Mouse (Mus musculus): ENCODE data around the gene Hdgf. TPM values are rescaled to one million over a fixed set of nuclear protein-coding genes. Genes with fewer than 3 reads are reported as not detected.
A peak's percentile ranks its signal among the peaks of the same experiment; 100 is the strongest.

The Hdgf gene
- polyA plus RNA-seq, 1 experiment from 2014 or later, result 154 TPM

DNA sequence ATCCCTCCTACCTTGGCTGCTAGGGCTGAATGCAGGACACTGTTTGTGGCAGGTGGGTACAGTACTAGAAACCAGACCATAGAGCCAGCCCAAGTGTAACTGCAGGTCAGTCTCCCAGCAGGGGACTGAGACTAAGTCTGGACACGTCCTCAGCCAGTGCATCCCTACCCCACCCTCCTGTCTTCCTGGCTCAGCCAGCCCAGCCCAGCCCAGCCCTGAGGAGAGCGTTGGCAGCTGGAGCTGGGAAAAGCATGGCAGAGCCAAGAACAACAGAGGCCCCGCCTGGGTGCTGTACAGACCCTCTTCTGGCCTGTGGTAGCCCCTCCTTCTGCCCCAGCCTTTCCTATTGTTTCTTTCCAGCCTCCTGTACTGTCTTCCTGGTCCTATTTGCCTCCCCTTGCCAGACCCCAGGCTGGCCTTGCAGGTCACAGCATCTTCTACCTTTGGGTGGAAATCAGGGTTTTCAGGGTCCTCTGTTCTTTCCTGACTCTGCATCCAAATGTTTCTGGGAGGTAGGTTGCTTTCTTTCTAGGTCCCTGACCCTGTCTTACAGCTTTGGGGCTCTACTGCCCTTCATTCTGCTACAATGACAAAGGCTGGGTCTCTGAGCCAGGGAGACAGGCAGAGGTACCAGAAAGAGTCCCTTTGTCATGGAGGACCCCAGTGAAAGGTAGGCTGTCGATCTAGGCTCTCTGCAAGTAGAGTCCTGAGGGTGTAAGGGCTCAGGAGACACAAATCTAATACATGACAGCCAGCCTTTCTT is 38.9 kb downstream of the Hdgf start:
- Histone ChIP-seq H3K4me2 (ENCODE audit: low read length) (no peak overlapping the region), H3K9me3 (ENCODE audit: control insufficient read depth, low read length) (no peaks in the 10 kb centered on the region), H3K4me3 (ENCODE audit: control insufficient read depth in 1 of 2, insufficient read depth in 1 of 2, low read depth in 1 of 2, low read length in 2 of 2) (no peak overlapping the region), H3K4me1 (ENCODE audit: control insufficient read depth in 2 of 2, insufficient read depth in 2 of 2, low read length in 2 of 2) (peaks cover 18 to 23% of the 10 kb centered on the region in 2 experiments), H3K9ac (ENCODE audit: low read length) (no peak overlapping the region), H3K36me3 (ENCODE audit: control insufficient read depth, insufficient read depth, low read length) (peaks cover 34% of the 10 kb centered on the region), H3K27me3 (ENCODE audit: control insufficient read depth, insufficient read depth, low read length) (peaks cover 38% of the 10 kb centered on the region), H3K27ac (replicated peaks in 1 of 2; ENCODE audit: control insufficient read depth in 1 of 2, insufficient read depth in 1 of 2, low read depth in 2 of 2, low read length in 2 of 2) (peak overlapping the region in 1 of 2 experiments; percentile 7; a peak in 1 of 4 replicates)
- 20% methylated on average over 4 of the region's 4 CpGs for WGBS
- ATAC-seq (ENCODE audit: insufficient number of reproducible peaks, insufficient read depth, low FRiP score, low read depth), result peak; percentile 70

DNA sequence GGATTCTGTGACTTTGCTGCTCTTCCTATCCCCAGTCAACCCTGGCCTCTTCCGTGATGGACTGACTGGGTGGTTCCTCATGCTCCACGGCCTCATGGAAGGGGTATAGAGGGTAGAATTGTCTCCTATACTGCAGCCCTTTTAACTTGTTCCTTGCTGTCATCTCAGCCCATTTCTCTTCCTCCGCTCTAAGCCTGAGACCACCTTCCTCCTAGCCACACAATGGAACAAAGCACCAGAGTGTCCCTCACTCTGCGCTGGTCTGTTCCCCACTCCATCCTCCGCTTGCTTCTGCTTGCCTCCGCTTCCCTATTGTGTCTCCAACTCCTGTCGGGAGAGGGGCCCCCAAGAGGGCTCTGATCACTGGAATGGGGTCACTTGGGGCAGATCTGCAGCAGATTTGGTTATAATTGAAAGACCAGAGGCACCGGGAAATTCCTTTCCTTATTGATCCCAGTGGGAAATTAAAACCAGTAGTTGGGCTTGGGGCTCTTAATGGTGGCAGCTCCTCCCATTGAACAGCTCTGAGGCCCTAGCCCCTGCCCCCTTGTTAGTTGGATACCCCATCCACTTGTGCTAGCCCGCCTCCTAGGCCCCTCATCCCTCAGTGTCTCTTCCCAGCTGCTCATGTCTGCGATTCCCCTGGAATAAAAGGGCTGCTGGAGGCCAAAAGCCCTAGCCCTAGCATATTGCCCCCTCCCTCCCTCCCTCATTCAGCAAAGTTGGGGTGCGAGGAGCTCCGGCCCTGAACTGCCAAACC is 39.8 kb downstream of the Hdgf start:
- no peak overlapping the region for H3K4me3 ChIP-seq (ENCODE audit: control insufficient read depth in 1 of 2, insufficient read depth in 1 of 2, low read depth in 1 of 2, low read length in 2 of 2)
- H3K27ac ChIP-seq (replicated peaks in 1 of 2; ENCODE audit: control insufficient read depth in 1 of 2, insufficient read depth in 1 of 2, low read depth in 2 of 2, low read length in 2 of 2), result no peak overlapping the region
- peaks cover 18 to 23% of the 10 kb centered on the region in 2 experiments for H3K4me1 ChIP-seq (ENCODE audit: control insufficient read depth in 2 of 2, insufficient read depth in 2 of 2, low read length in 2 of 2)
- WGBS, result 41% methylated on average over 12 of the region's 12 CpGs
- H3K36me3 ChIP-seq (ENCODE audit: control insufficient read depth, insufficient read depth, low read length), result peaks cover 25% of the 10 kb centered on the region
- H3K9ac ChIP-seq (ENCODE audit: low read length), result no peak overlapping the region
- H3K9me3 ChIP-seq (ENCODE audit: control insufficient read depth, low read length), result no peaks in the 10 kb centered on the region
- peaks cover 47% of the 10 kb centered on the region for H3K27me3 ChIP-seq (ENCODE audit: control insufficient read depth, insufficient read depth, low read length)
- no peak overlapping the region for H3K4me2 ChIP-seq (ENCODE audit: low read length)
- ATAC-seq (ENCODE audit: insufficient number of reproducible peaks, insufficient read depth, low FRiP score, low read depth), result no peak

DNA sequence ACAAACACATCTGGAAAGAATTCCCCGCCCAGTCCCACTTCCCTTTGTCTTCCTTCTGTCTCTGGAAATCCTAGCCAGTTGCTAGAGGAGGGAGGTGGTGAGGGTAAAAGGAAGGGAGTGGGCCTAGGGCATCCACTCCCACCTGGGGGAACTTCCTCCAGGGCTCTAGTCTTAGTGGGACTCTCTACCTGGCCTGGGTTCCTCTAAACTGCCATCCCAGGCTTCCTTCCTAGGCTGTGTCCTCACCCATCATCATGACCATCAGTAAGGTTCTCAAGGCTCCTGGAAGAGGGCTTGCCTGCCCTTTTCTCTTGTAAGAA is 40.4 kb downstream of the Hdgf start:
- H3K36me3 ChIP-seq (ENCODE audit: control insufficient read depth, insufficient read depth, low read length), result peaks cover 20% of the 10 kb centered on the region
- no peak overlapping the region for H3K4me3 ChIP-seq (ENCODE audit: control insufficient read depth in 1 of 2, insufficient read depth in 1 of 2, low read depth in 1 of 2, low read length in 2 of 2)
- no peak for ATAC-seq (ENCODE audit: insufficient number of reproducible peaks, insufficient read depth, low FRiP score, low read depth)
- peaks cover 18 to 23% of the 10 kb centered on the region in 2 experiments for H3K4me1 ChIP-seq (ENCODE audit: control insufficient read depth in 2 of 2, insufficient read depth in 2 of 2, low read length in 2 of 2)
- 50% methylated on average over 1 of the region's 1 CpGs for WGBS
- H3K27me3 ChIP-seq (ENCODE audit: control insufficient read depth, insufficient read depth, low read length), result peaks cover 52% of the 10 kb centered on the region
- no peaks in the 10 kb centered on the region for H3K9me3 ChIP-seq (ENCODE audit: control insufficient read depth, low read length)
- H3K9ac ChIP-seq (ENCODE audit: low read length), result no peak overlapping the region
- no peak overlapping the region for H3K4me2 ChIP-seq (ENCODE audit: low read length)
- H3K27ac ChIP-seq (replicated peaks in 1 of 2; ENCODE audit: control insufficient read depth in 1 of 2, insufficient read depth in 1 of 2, low read depth in 2 of 2, low read length in 2 of 2), result no peak overlapping the region

DNA sequence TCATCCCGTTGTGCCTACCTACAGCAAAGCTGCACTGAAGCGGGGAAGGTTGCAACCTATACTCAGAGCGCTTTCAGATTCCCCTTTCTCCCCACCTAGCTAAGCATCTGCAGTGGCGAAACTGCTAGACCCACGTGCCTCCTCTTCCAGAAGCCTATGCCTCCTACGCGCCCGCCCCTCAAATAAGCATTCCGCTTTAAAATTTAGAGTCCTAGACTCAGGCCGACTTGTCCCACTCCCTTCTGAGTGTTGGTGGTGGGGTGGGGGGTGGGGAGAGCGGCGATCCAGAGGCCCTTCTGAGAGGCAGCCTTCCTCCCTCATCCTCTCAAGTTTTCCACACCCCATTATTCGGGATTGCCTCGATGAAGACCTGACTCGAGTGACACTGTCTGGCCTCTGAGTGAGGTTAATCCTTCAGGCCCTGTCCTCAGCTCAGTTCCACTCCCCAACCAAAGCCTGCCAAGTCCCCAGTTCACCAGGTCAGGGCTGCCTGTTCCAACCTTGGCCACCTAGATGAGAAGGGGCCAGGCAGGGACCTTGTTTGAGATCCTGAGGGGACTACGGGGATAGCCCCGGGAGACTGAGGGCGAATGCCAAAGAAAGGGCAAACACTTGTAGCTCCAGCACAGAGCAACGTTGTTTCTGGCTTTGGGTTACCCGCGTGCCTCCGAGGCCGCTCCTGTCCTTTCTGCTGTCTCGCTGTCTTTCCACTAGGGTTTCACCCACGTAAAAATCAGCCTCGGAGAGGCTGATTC is 41.1 kb downstream of the Hdgf start:
- Histone ChIP-seq H3K4me3 (ENCODE audit: control insufficient read depth in 1 of 2, insufficient read depth in 1 of 2, low read depth in 1 of 2, low read length in 2 of 2) (peak overlapping the region in 1 of 2 experiments; percentile 33; a peak in 2 of 4 replicates), H3K4me2 (ENCODE audit: low read length) (peak overlapping the region; percentile 63), H3K4me1 (ENCODE audit: control insufficient read depth in 2 of 2, insufficient read depth in 2 of 2, low read length in 2 of 2) (peaks cover 20 to 23% of the 10 kb centered on the region in 2 experiments), H3K27ac (replicated peaks in 1 of 2; ENCODE audit: control insufficient read depth in 1 of 2, insufficient read depth in 1 of 2, low read depth in 2 of 2, low read length in 2 of 2) (no peak overlapping the region), H3K36me3 (ENCODE audit: control insufficient read depth, insufficient read depth, low read length) (peaks cover 12% of the 10 kb centered on the region), H3K9me3 (ENCODE audit: control insufficient read depth, low read length) (no peaks in the 10 kb centered on the region), H3K9ac (ENCODE audit: low read length) (0 out of 2 replicates have a peak overlapping the region, but pooled peaks have one; percentile 18), H3K27me3 (ENCODE audit: control insufficient read depth, insufficient read depth, low read length) (peaks cover 58% of the 10 kb centered on the region)
- no peak for ATAC-seq (ENCODE audit: insufficient number of reproducible peaks, insufficient read depth, low FRiP score, low read depth)
- WGBS, result 5% methylated on average over 26 of the region's 26 CpGs

DNA sequence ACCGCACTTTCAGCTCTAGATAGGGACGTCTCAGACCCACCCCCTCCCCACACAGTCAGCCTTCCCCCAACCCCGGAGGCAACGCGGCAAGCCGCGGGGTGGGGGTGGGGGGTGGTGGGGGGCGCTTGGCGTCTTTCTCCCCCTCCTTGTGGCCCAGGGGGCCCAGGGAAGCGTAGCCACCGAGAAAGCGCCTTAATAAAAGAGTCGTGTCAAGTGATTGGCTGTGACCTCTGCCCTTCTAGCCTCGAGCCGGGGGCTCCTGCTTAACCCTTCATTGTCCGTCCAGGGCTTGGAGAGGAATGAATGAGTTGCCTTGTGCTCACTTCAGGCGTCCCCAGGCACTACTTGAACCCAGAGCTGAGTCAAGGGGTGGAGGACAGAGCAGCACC is 41.7 kb downstream of the Hdgf start:
- H3K9ac ChIP-seq (ENCODE audit: low read length), result 0 out of 2 replicates have a peak overlapping the region, but pooled peaks have one; percentile 18
- H3K9me3 ChIP-seq (ENCODE audit: control insufficient read depth, low read length), result no peaks in the 10 kb centered on the region
- H3K4me3 ChIP-seq (ENCODE audit: control insufficient read depth in 1 of 2, insufficient read depth in 1 of 2, low read depth in 1 of 2, low read length in 2 of 2), result peak overlapping the region; percentile 9 to 33; a peak in 3 of 4 replicates
- peaks cover 61% of the 10 kb centered on the region for H3K27me3 ChIP-seq (ENCODE audit: control insufficient read depth, insufficient read depth, low read length)
- peaks cover 7% of the 10 kb centered on the region for H3K36me3 ChIP-seq (ENCODE audit: control insufficient read depth, insufficient read depth, low read length)
- no peak overlapping the region for H3K27ac ChIP-seq (replicated peaks in 1 of 2; ENCODE audit: control insufficient read depth in 1 of 2, insufficient read depth in 1 of 2, low read depth in 2 of 2, low read length in 2 of 2)
- 3% methylated on average over 15 of the region's 17 CpGs for WGBS
- no peak for ATAC-seq (ENCODE audit: insufficient number of reproducible peaks, insufficient read depth, low FRiP score, low read depth)
- peaks cover 22 to 23% of the 10 kb centered on the region in 2 experiments for H3K4me1 ChIP-seq (ENCODE audit: control insufficient read depth in 2 of 2, insufficient read depth in 2 of 2, low read length in 2 of 2)
- peak overlapping the region; percentile 63 for H3K4me2 ChIP-seq (ENCODE audit: low read length)

DNA sequence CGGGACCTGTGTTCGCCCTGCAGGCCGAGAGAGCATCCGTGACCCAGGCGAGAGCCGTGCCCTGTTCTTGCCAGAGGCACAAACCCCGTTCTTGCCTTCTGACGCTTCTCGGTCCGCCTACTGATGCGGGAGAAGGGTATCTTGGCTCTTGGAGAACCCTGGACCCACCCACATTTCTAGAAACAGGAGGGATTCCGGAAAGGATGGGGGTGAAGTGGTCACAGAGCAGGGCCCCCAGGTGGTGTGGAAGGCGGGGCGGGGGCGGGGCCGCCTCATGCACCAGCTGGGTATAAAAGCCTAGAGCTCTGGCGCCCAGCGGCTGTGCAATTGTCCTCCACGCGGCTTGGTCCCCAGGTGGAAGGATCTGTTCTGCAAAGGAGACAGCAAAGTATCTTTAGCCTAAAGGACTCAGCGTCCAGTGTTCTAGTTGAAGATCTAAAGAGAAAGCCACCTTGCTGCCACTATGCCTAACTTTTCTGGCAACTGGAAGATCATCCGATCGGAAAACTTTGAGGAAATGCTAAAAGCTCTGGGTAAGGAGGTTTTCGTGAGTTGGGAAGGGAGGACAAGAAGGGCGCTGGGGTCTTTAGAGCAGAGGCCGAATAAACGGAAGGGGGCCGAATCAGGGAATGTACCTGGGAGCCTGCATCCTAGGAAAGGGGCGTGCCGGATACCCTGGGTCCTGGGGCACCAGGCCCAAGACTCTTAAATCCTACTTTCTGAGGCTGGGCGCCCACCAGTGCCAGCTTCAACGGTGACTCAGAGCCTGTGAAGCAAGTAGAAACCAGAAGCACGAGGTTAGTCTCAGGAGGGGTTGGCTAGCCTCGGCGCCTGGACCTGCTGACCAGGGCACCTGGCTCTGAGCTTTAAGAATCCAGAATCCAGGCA is 42.5 kb downstream of the Hdgf start, which contains the start of gene Crabp2:
Crabp2 (plus strand) TSS at position 289 of the 888 bp plus-strand sequence.
- peak within 1 kb of the TSS; percentile 18; the same call in 1 of the 2 replicates for H3K9ac ChIP-seq (ENCODE audit: low read length)
- peak within 1 kb of the TSS; percentile 63 for H3K4me2 ChIP-seq (ENCODE audit: low read length)
- H3K36me3 ChIP-seq (ENCODE audit: control insufficient read depth, insufficient read depth, low read length), result no peaks in the 10 kb centered on the region
- peaks cover 22 to 23% of the 10 kb centered on the region in 2 experiments for H3K4me1 ChIP-seq (ENCODE audit: control insufficient read depth in 2 of 2, insufficient read depth in 2 of 2, low read length in 2 of 2)
- WGBS, result 4% methylated on average over 35 of the region's 35 CpGs
- no peaks in the 10 kb centered on the region for H3K9me3 ChIP-seq (ENCODE audit: control insufficient read depth, low read length)
- H3K4me3 ChIP-seq (ENCODE audit: control insufficient read depth in 1 of 2, insufficient read depth in 1 of 2, low read depth in 1 of 2, low read length in 2 of 2), result peak within 1 kb of the TSS; percentile 9 to 33; a peak in 3 of 4 replicates
- ATAC-seq (ENCODE audit: insufficient number of reproducible peaks, insufficient read depth, low FRiP score, low read depth), result no peak
- H3K27ac ChIP-seq (replicated peaks in 1 of 2; ENCODE audit: control insufficient read depth in 1 of 2, insufficient read depth in 1 of 2, low read depth in 2 of 2, low read length in 2 of 2), result no peak within 1 kb of the TSS
- peaks cover 61% of the 10 kb centered on the region for H3K27me3 ChIP-seq (ENCODE audit: control insufficient read depth, insufficient read depth, low read length)

Data from heart, embryonic 14.5 days (tissue).